Mouse (Mus musculus) lung, embryonic 16.5 days (tissue): Measurements from ENCODE around the gene Zbtb32. TPM values are rescaled to one million over a fixed set of nuclear protein-coding genes. Genes with fewer than 3 reads are reported as not detected.

Experiments used
- ATAC-seq: fragments of 200-750 bp; cut with Nextera tagmentation; 2 replicates; pipeline ENCODE4 v1.8.0; 2017; ENCODE audit warnings: low read depth, mild to moderate bottlenecking, moderate library complexity
- H3K27ac ChIP-seq: fragments of 300-500 bp; sonication (generic); 2 replicates; pipeline ENCODE4 v1.5.1; 2014; ENCODE audit warnings: mild to moderate bottlenecking, control low read depth, low read length
- H3K27me3 ChIP-seq: fragments of 300-500 bp; sonication (generic); 2 replicates; pipeline ENCODE4 v1.6.1; 2014; ENCODE audit warnings: low read depth, low read length, mixed read lengths; ENCODE audit not compliant: control insufficient read depth, insufficient read depth
- H3K36me3 ChIP-seq: fragments of 300-500 bp; sonication (generic); 2 replicates; pipeline ENCODE4 v1.6.1; 2014; ENCODE audit warnings: low read length; ENCODE audit not compliant: control insufficient read depth, insufficient read depth
- H3K4me1 ChIP-seq: fragments of 300-500 bp; sonication (generic); replicated peaks from 2 replicates; pipeline ENCODE4 v1.6.1; 2014; ENCODE audit warnings: low read length, mixed read lengths; ENCODE audit not compliant: control insufficient read depth, insufficient read depth
- H3K4me2 ChIP-seq: fragments of 300-500 bp; sonication (generic); 2 replicates; pipeline ENCODE4 v1.6.1; 2014; ENCODE audit warnings: low read depth, low read length, control low read depth
- H3K4me3 ChIP-seq: fragments of 300-500 bp; sonication (generic); 2 replicates; pipeline ENCODE4 v1.5.1; 2014; ENCODE audit warnings: mild to moderate bottlenecking, low read length, control low read depth
- H3K9ac ChIP-seq: fragments of 300-500 bp; sonication (generic); 2 replicates; pipeline ENCODE4 v1.6.1; 2014; ENCODE audit warnings: low read length, control low read depth
- H3K9me3 ChIP-seq: fragments of 300-500 bp; sonication (generic); 2 replicates; pipeline ENCODE4 v1.6.1; 2016; ENCODE audit warnings: low read length; ENCODE audit not compliant: control insufficient read depth
- WGBS: fragments of 180-500 bp; shearing (Covaris S2); extraction: QIAGEN DNeasy Blood & Tissue Kit; methylation state at CpG from one replicate; pipeline ENCODE4 v1.1.7; 2014; 5-methylcytosine and 5-hydroxymethylcytosine counted together
- polyA plus RNA-seq: library from polyadenylated mRNA; unstranded; fragments of >200 nt; fragmentation: Nextera tagmentation; extraction: Ambion mirVana; gene quantifications from 2 replicates; pipeline ENCODE4 v1.2.1, GENCODE M21; 2015

Zbtb32 gene
- polyA plus RNA-seq, 1 experiment from 2014 or later = 4.6 TPM

DNA sequence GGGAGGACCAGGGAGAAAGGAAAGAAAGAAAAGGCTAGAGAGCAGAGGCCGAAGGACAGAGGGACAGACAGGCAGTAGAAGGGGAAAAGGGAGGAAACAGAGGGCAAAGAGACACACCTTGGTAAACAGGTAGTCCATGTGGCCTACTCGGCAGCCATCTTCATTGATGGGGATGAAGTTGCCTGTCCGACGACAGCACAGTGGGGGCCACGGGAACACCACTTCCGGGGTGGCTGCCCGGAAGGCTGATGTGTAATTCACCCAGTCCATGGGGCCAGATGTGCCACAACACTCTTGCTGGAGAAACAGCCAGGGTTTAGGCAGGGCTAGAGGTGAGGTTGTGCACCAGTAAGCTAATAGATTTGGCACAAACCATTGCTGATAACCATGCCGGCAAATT, 6.2 kb upstream of the Zbtb32 start:
- H3K27me3 ChIP-seq = no peaks in the 10 kb centered on the region

DNA sequence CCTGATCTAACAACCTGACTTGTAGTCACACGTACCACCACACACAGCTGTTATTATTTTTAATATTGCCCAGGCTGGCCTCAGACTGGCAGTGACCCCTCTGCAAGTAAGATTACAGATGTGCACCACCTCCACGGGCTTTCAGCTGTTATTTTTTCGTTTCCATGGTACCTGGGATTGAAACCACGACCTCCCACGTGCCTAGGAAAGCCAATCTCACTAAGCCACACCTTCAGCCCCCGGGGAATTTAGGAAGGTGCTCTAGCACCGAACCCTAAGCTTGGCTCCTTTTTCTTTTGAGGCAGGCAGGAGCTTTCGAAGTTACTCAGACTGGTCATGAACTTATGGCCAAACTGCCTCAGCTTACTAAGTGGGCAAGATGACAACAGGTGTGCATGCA, 5.7 kb upstream of the Zbtb32 start:
- no peaks in the 10 kb centered on the region for H3K9me3 ChIP-seq
- no peaks in the 10 kb centered on the region for H3K36me3 ChIP-seq
- ATAC-seq = no peak
- peaks cover 3% of the 10 kb centered on the region for H3K4me1 ChIP-seq
- no peak overlapping the region for H3K9ac ChIP-seq
- H3K4me3 ChIP-seq = no peak overlapping the region
- no peak overlapping the region for H3K4me2 ChIP-seq
- no peaks in the 10 kb centered on the region for H3K27me3 ChIP-seq
- WGBS = 52% methylated on average over 8 of the region's 8 CpGs
- 0 out of 2 replicates have a peak overlapping the region, but pooled peaks have one; percentile 17 for H3K27ac ChIP-seq

More for the DNA sequence above, 6.2 kb upstream of the Zbtb32 start:
- WGBS = 80% methylated on average over 8 of the region's 8 CpGs
- H3K4me1 ChIP-seq = peaks cover 3% of the 10 kb centered on the region
- ATAC-seq = no peak
- no peaks in the 10 kb centered on the region for H3K36me3 ChIP-seq
- H3K9ac ChIP-seq = no peak overlapping the region
- no peak overlapping the region for H3K4me2 ChIP-seq
- no peak overlapping the region for H3K4me3 ChIP-seq
- no peak overlapping the region for H3K27ac ChIP-seq
- no peaks in the 10 kb centered on the region for H3K9me3 ChIP-seq

DNA sequence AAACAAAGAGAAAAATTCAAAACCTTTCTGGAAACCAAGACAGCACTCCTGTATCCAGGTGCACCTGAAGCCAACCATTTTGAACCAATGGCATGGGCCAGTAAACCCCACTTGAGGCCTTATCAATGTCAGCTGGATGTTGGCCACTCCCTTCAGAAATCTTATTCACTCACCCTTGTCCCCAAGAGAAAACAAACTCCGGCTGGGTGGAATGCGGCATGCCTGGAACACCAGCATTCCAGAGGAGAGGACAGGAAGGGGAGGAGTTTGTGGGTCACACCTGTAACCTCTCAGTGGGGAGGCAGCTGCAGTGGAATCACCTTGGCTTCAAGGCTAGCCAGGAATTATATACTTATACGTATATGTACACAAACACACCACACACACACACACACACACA, 3.9 kb upstream of the Zbtb32 start:
- H3K4me2 ChIP-seq = no peak overlapping the region
- H3K27ac ChIP-seq = peak overlapping the region; percentile 93
- H3K4me1 ChIP-seq = peaks cover 7% of the 10 kb centered on the region
- no peak overlapping the region for H3K4me3 ChIP-seq
- H3K36me3 ChIP-seq = no peaks in the 10 kb centered on the region
- H3K27me3 ChIP-seq = no peaks in the 10 kb centered on the region
- 13% methylated on average over 3 of the region's 3 CpGs for WGBS
- H3K9me3 ChIP-seq = no peaks in the 10 kb centered on the region
- no peak overlapping the region for H3K9ac ChIP-seq
- ATAC-seq = peak; percentile 77

GRCm38 (mm10) chr7:30600651-30601050, 1.9 kb upstream of the Zbtb32 start:
- H3K36me3 ChIP-seq = no peaks in the 10 kb centered on the region
- no peak overlapping the region for H3K4me3 ChIP-seq
- 49% methylated on average over 7 of the region's 7 CpGs for WGBS
- peak overlapping the region; percentile 21 for H3K9ac ChIP-seq
- H3K4me2 ChIP-seq = peak overlapping the region; percentile 4; the same call in 1 of the 2 replicates
- peak; percentile 68 for ATAC-seq
- peaks cover 7% of the 10 kb centered on the region for H3K4me1 ChIP-seq
- H3K27me3 ChIP-seq = no peaks in the 10 kb centered on the region
- no peaks in the 10 kb centered on the region for H3K9me3 ChIP-seq
- H3K27ac ChIP-seq = peak overlapping the region; percentile 93

GRCm38 (mm10) chr7:30599933-30600353, 1.2 kb upstream of the Zbtb32 start:
- WGBS = under 1% methylated on average over 16 of the region's 16 CpGs
- peak overlapping the region; percentile 96 for H3K27ac ChIP-seq
- H3K4me1 ChIP-seq = peaks cover 9% of the 10 kb centered on the region
- H3K4me3 ChIP-seq = no peak overlapping the region
- no peaks in the 10 kb centered on the region for H3K27me3 ChIP-seq
- no peaks in the 10 kb centered on the region for H3K9me3 ChIP-seq
- H3K4me2 ChIP-seq = peak overlapping the region; percentile 4
- H3K36me3 ChIP-seq = no peaks in the 10 kb centered on the region
- no peak overlapping the region for H3K9ac ChIP-seq
- ATAC-seq = peak; percentile 90

DNA sequence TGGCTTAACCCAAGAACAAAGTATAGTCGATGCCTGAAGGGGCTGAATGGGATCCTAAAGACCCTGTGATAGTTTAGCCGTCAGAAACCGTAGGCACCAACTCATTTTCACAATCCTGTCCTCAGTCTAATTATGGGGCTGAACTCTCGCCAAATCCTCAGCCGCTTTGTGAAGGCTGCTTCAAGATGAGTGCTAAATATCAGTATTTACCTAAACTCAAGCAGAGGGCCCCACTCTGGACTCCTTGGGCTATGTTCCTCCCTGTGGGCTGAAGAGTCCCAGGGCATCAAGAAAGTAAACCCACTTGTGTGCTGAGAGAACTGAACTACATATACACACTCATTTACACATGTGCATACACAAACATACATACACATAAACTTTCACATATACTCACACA, 1.9 kb downstream of the Zbtb32 start:
- ATAC-seq = no peak
- Histone ChIP-seq H3K36me3 (no peaks in the 10 kb centered on the region), H3K9ac (no peak overlapping the region), H3K27me3 (no peaks in the 10 kb centered on the region), H3K9me3 (no peaks in the 10 kb centered on the region), H3K4me2 (no peak overlapping the region), H3K4me1 (peaks cover 10% of the 10 kb centered on the region), H3K4me3 (no peak overlapping the region), H3K27ac (peak overlapping the region; percentile 82)
- 36% methylated on average over 5 of the region's 5 CpGs for WGBS

DNA sequence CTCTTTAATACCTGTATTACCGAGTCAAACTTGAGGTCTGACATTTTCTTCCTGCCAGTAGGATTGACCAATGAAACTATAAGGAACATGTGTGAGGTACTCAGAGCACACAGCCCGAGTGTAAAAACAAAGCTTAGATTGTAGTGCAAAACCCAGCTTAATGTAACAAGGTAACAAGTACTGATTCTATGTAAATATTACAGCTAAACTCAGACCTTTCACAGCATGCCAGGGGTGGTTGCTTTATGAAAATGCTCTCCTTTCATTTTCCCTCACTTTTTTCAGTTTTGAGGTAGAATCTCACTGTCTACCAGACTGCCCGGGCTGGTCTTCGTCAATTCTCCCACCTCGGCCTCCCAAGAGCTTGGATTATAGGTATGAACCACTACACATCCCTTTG, 2.6 kb downstream of the Zbtb32 start:
- no peak for ATAC-seq

GRCm38 (mm10) chr7:30594510-30595024, 4.1 kb downstream of the Zbtb32 start:
- ATAC-seq = no peak
- H3K9me3 ChIP-seq = no peaks in the 10 kb centered on the region
- 67% methylated on average over 4 of the region's 4 CpGs for WGBS
- H3K36me3 ChIP-seq = no peaks in the 10 kb centered on the region
- no peak overlapping the region for H3K4me2 ChIP-seq
- peaks cover 17% of the 10 kb centered on the region for H3K4me1 ChIP-seq
- no peak overlapping the region for H3K9ac ChIP-seq
- H3K4me3 ChIP-seq = no peak overlapping the region
- H3K27ac ChIP-seq = no peak overlapping the region
- H3K27me3 ChIP-seq = no peaks in the 10 kb centered on the region

More for the DNA sequence above, 2.6 kb downstream of the Zbtb32 start:
- no peaks in the 10 kb centered on the region for H3K27me3 ChIP-seq
- H3K36me3 ChIP-seq = no peaks in the 10 kb centered on the region
- no peak overlapping the region for H3K4me2 ChIP-seq
- H3K27ac ChIP-seq = peak overlapping the region; percentile 82
- H3K4me1 ChIP-seq = peaks cover 10% of the 10 kb centered on the region
- no peaks in the 10 kb centered on the region for H3K9me3 ChIP-seq
- no peak overlapping the region for H3K4me3 ChIP-seq
- no peak overlapping the region for H3K9ac ChIP-seq
- WGBS = 62% methylated on average over 5 of the region's 5 CpGs

DNA sequence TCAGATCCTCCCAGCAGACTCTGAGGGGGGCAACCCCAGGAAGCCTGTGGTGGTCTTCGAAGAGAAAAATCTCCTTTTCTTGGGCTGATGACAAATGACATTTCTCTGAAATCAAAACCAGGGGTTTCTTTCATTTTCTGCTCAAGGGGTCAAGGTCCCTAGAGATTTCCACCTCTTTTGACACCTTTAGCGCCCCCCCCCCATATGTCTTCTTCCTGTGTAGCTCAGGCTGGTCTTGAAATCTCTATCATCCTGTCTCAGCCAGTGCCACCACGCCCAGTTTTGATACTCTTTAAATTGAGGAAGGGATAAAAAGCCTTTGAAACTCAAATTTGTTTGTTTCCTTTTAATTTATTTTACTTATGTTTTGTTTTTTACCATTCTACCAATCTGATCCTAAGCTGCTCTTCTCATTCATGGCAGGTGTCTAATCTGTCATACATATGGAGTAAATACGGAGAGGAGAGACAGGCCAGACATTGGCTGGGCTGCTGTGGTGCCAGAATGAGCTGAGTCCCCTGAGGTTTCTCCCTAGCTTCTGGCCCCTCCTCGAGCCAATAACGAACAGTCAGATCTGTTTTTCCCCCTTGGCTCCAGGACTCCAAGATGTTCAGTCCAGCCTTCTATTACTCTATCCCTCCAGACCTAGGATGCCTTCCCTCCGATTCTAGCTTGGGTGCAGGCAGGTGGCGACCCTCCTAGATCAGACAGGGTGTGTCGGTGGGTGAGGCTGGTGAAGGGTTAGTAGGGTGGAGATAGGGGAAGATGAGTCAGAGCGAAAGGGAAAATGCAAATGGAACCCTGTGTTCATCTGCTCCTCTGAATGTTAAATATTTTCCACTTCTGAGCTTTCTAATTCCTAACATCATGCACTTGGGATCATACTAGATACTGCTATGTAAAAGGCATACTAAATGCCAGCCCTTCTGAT, 4.9 kb downstream of the Zbtb32 start:
- Histone ChIP-seq H3K27me3 (no peaks in the 10 kb centered on the region), H3K4me1 (peaks cover 15% of the 10 kb centered on the region), H3K36me3 (no peaks in the 10 kb centered on the region), H3K4me2 (no peak overlapping the region), H3K4me3 (no peak overlapping the region), H3K27ac (no peak overlapping the region), H3K9ac (no peak overlapping the region), H3K9me3 (no peaks in the 10 kb centered on the region)
- no peak for ATAC-seq
- 69% methylated on average over 10 of the region's 10 CpGs for WGBS
